Comparison of ENCODE assay signal across 22 mouse cellular contexts in genomic region chr11:118374506-118374905, GRCm38 (mm10). TPM values are rescaled to one million over a fixed set of nuclear protein-coding genes. Genes with fewer than 3 reads are reported as not detected.
DNase-seq lines count a peak whose midpoint lies in the region; TF ChIP-seq lines count a peak whose summit lies in the region.
"Had no signal": no experiment of that assay in that cellular context is flagged by ENCODE, and none has a peak within 500 bp of the region (broad histone marks: within the 10 kb centered on the region; RNA-seq: fewer than 3 reads in every experiment).

No protein-coding gene starts in this region.

- TF ChIP-seq CTCF in gastrocnemius, adult 2 months (IDR thresholded peaks at IDR 0.05) = no peak

- intact Hi-C loops in gastrocnemius, adult 2 months (cut with DNase I) = loop anchor here (10.0 kb wide), 1 partner anchor 290 kb away; no protein-coding TSS in a partner anchor
- intact Hi-C loops in gastrocnemius, postnatal 36 days (cut with DNase I) = loop anchor here (10.0 kb wide), 1 partner anchor 290 kb away; no protein-coding TSS in a partner anchor

- no peak overlapping the region for H3K27ac ChIP-seq in gastrocnemius, adult 2 months
- H3K27ac ChIP-seq: embryonic facial prominence, embryonic 12.5 days; embryonic facial prominence, embryonic 15.5 days; heart, embryonic 15.5 days; hindbrain, embryonic 14.5 days; hindbrain, postnatal 0 days had no signal

- H3K4me3 ChIP-seq in gastrocnemius, adult 2 months = no peak overlapping the region
- H3K4me3 ChIP-seq: embryonic facial prominence, embryonic 12.5 days; embryonic facial prominence, embryonic 15.5 days; heart, embryonic 12.5 days; heart, embryonic 15.5 days had no signal

- peak; percentile 11 for DNase-seq in gastrocnemius, adult 2 months
- no peak for DNase-seq in gastrocnemius, postnatal 36 days
- DNase-seq in heart, postnatal 4 days = peak; percentile 2
- no peak for DNase-seq in heart, adult 18-20 months
- peak; percentile 9 for DNase-seq in urinary bladder, adult 2 months (ENCODE audit: low spot score)
- no peak for DNase-seq in urinary bladder, adult 18-20 months (ENCODE audit: low spot score in 2 of 2)
- no peak for DNase-seq in spleen, postnatal 10 days (ENCODE audit: low spot score in 2 of 2)
- DNase-seq: adrenal gland, adult 8-10 months; adrenal gland, postnatal 25 days; cerebellum, adult 11-12 months; cerebellum, adult 8-10 months; gastrocnemius, postnatal 14 days; heart, postnatal 10 days; heart, postnatal 36 days had no signal

RNA-seq across cellular contexts. Expression of gene Timp2, which starts 19.0 kb away (rescaled TPM):
- 100 to 1,000 TPM in 1 of 2 experiments, 10 to 100 TPM in 1; 70.1 to 115 TPM for total RNA-seq in gastrocnemius, adult 2 months (2021)
- 10 to 100 TPM; 73.9 to 92.0 TPM for total RNA-seq in gastrocnemius, postnatal 36 days (2021)
- 100 to 1,000 TPM; 206 to 223 TPM for total RNA-seq in heart, postnatal 4 days (2021)
- 100 to 1,000 TPM in 1 of 2 experiments, 10 to 100 TPM in 1; 75.0 to 102 TPM for total RNA-seq in heart, adult 18-20 months (2021)
- 600 and 646 TPM in 2 replicates for polyA plus RNA-seq in urinary bladder, adult 2 months (2012; rRNA removed)

RNA-seq across cellular contexts. Expression of gene Lgals3bp, which starts 27.4 kb away (rescaled TPM):
- total RNA-seq in gastrocnemius, adult 2 months (2021) = 10 to 100 TPM; 12.0 to 17.0 TPM
- total RNA-seq in gastrocnemius, postnatal 36 days (2021) = 10 to 100 TPM; 13.0 to 19.2 TPM
- 10 to 100 TPM; 20.2 to 24.4 TPM for total RNA-seq in heart, postnatal 4 days (2021)
- 10 to 100 TPM; 19.6 to 34.9 TPM for total RNA-seq in heart, adult 18-20 months (2021)
- 154 and 187 TPM in 2 replicates for polyA plus RNA-seq in urinary bladder, adult 2 months (2012; rRNA removed)

RNA-seq across cellular contexts. Expression of gene Cep295nl, which starts 32.2 kb away (rescaled TPM):
- total RNA-seq in gastrocnemius, adult 2 months (2021) = 1 to 10 TPM; 1.0 to 1.1 TPM
- total RNA-seq in gastrocnemius, postnatal 36 days (2021) = 1 to 10 TPM; 1.2 to 1.3 TPM
- total RNA-seq in heart, postnatal 4 days (2021) = 1 to 10 TPM; 1.9 to 2.5 TPM
- under 1 TPM; 0.39 to 0.42 TPM for total RNA-seq in heart, adult 18-20 months (2021)
- 1.3 and 2.3 TPM in 2 replicates for polyA plus RNA-seq in urinary bladder, adult 2 months (2012; rRNA removed)
- polyA plus RNA-seq: hindbrain, embryonic 14.5 days had no signal

RNA-seq across cellular contexts. Expression of gene Cant1, which starts 44.4 kb away (rescaled TPM):
- total RNA-seq in gastrocnemius, adult 2 months (2021) = 10 to 100 TPM; 10.7 to 11.6 TPM
- 1 to 10 TPM; 9.4 to 9.7 TPM for total RNA-seq in gastrocnemius, postnatal 36 days (2021)
- total RNA-seq in heart, postnatal 4 days (2021) = 10 to 100 TPM; 19.6 to 20.2 TPM
- 10 to 100 TPM; 17.5 to 18.6 TPM for total RNA-seq in heart, adult 18-20 months (2021)
- 38.2 and 41.2 TPM in 2 replicates for polyA plus RNA-seq in urinary bladder, adult 2 months (2012; rRNA removed)

RNA-seq across cellular contexts. Expression of gene C1qtnf1, which starts 53.5 kb away (rescaled TPM):
- total RNA-seq in gastrocnemius, adult 2 months (2021) = 10 to 100 TPM in 1 of 2 experiments, 1 to 10 TPM in 1; 7.9 to 12.6 TPM
- total RNA-seq in gastrocnemius, postnatal 36 days (2021) = 1 to 10 TPM; 9.3 to 9.7 TPM
- total RNA-seq in heart, postnatal 4 days (2021) = 10 to 100 TPM; 21.2 to 25.1 TPM
- total RNA-seq in heart, adult 18-20 months (2021) = 10 to 100 TPM; 13.4 to 16.4 TPM
- polyA plus RNA-seq in urinary bladder, adult 2 months (2012; rRNA removed) = 31.7 and 38.1 TPM in 2 replicates
- polyA plus RNA-seq: activated CD4-positive, CD25-positive, alpha-beta regulatory T cell, adult 4 months; inflammation-experienced regulatory T-cells, adult 6 months had no signal

Comparison
In these comparisons a context has a peak if more than half of its experiments do, and no peak if none do; other contexts are left out.
1. DNase-seq: peak in gastrocnemius, adult 2 months (single experiment), heart, postnatal 4 days (single experiment) and urinary bladder, adult 2 months (single experiment); none in gastrocnemius, postnatal 36 days (0 of 2), heart, adult 18-20 months (0 of 2), urinary bladder, adult 18-20 months (0 of 2) and spleen, postnatal 10 days (0 of 2).